Mouse (Mus musculus): Measurements from ENCODE around the gene Enpp3. TPM values are rescaled to one million over a fixed set of nuclear protein-coding genes. Genes with fewer than 3 reads are reported as not detected.
A peak's percentile ranks its signal among the peaks of the same experiment; 100 is the strongest.

Enpp3 gene
- polyA plus RNA-seq, 1 experiment from 2014 or later: 3.0 TPM

DNA sequence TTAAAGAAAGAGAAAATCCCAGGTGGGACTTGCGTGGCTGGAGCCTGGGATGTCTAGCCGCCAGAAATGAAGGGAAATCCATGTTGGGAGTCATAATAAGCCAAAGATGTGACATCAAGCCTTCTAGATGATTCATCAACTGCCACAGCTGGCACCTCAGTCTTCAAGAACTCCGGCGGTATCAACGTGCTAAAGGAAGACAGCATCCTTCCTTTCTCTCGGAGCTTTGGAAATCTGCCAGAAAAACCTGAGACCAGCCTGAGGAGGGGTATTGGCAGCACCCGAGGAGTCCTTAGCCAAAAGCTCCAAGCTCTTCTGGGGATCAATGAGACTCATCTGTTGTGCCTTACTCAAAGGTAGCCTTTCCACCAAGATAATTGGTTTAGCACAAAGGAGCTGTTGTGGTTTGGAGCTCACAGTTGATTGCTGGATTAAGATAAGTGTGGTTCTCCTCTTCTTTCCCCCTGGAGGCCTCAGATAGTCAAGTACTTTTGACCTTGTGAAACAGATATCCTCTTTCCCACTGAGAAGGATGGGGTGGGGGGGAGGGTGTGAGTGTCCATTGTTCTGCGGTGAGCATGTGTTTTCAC is 84.2 kb downstream of the Enpp3 start:
- H3K27me3 ChIP-seq (replicated peaks; ENCODE audit: control insufficient read depth, insufficient read depth, low read length): no peaks in the 10 kb centered on the region
- H3K36me3 ChIP-seq (ENCODE audit: control insufficient read depth, insufficient read depth, low read length): no peaks in the 10 kb centered on the region
- H3K4me3 ChIP-seq (ENCODE audit: low read length): no peak overlapping the region
- ATAC-seq: no peak
- no peak overlapping the region for H3K9ac ChIP-seq (ENCODE audit: low read depth, low read length)
- H3K4me2 ChIP-seq (ENCODE audit: low read length): no peak overlapping the region
- 67% methylated on average over 8 of the region's 8 CpGs for WGBS
- H3K9me3 ChIP-seq (ENCODE audit: control insufficient read depth, low read length): peaks cover 2% of the 10 kb centered on the region; the same call in 1 of the 2 replicates
- no peak overlapping the region for H3K27ac ChIP-seq (ENCODE audit: low read depth, low read length)
- no peaks in the 10 kb centered on the region; the same call in 1 of the 2 replicates for H3K4me1 ChIP-seq (ENCODE audit: control insufficient read depth, insufficient read depth, low read depth, low read length)

DNA sequence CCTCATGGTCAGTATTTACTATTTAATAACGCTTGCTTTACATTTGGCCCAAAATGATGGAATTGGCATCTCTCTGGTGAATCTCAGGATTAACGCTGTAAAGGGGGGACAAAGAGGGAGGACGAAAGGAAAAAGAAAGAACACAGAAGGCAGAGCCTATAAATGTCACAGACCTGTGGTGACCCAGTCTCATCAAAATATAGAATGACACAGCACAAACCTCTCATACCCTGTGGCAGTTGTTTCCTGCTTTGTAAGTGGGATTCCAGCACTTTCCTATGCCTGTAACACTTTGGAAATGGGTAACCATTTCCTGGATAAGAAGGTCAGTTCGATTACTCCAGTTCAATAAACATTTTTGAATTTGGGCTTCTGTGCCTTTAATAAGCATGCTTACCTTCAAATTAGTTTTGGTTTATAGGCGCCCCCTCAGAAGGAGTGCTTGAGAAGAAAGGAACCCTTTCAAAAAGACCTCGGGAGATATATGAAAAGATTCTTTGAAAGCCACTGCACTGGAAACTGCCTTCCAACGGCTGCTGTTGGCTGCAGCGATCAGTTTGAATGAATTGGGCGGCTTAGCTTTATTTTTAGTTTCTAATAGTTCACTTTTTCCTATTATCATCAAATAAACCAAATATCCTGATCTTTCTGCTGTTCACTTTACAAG is 87.6 kb downstream of the Enpp3 start:
- Histone ChIP-seq H3K27me3 (replicated peaks; ENCODE audit: control insufficient read depth, insufficient read depth, low read length) (no peaks in the 10 kb centered on the region), H3K4me3 (ENCODE audit: low read length) (no peak overlapping the region), H3K9me3 (ENCODE audit: control insufficient read depth, low read length) (peaks cover 2% of the 10 kb centered on the region; the same call in 1 of the 2 replicates), H3K27ac (ENCODE audit: low read depth, low read length) (0 out of 2 replicates have a peak overlapping the region, but pooled peaks have one; percentile 23), H3K4me1 (ENCODE audit: control insufficient read depth, insufficient read depth, low read depth, low read length) (no peaks in the 10 kb centered on the region; the same call in 1 of the 2 replicates), H3K4me2 (ENCODE audit: low read length) (peak overlapping the region; percentile 20), H3K9ac (ENCODE audit: low read depth, low read length) (no peak overlapping the region), H3K36me3 (ENCODE audit: control insufficient read depth, insufficient read depth, low read length) (no peaks in the 10 kb centered on the region)
- 38% methylated on average over 9 of the region's 9 CpGs for WGBS
- 0 out of 2 replicates have a peak, but pooled peaks have one; percentile 34 for ATAC-seq

DNA sequence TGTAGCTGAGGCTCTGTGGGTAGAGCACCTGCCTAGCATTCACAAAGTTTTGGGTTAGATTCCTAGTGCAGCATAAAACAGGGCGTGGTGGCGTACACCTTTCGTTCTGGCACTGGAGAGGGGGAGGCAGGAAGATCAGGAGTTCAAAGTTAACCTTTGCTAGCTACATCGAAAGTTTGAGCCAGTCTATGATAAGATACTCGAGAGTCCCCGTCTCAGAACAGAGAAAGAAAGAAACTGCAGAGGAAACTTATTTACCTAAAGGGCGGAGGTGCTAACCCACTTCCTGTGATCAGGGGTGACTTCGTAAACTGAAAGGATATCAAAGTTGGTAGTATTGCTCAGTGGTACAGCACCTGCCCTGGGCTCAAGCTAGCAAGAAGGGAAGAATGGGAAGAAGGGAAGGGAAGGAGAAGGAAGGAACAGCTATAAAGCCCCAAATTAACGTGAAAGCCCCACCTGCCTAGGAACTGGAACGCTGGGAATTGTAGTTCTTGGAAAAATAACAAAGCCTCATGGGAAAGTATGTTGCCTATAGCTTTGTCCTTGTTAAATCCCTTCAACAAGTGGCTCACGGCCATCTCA is 88.3 kb downstream of the Enpp3 start:
- WGBS: 51% methylated on average over 11 of the region's 11 CpGs
- no peak overlapping the region for H3K27ac ChIP-seq (ENCODE audit: low read depth, low read length)
- H3K4me2 ChIP-seq (ENCODE audit: low read length): peak overlapping the region; percentile 20
- peaks cover 2% of the 10 kb centered on the region; the same call in 1 of the 2 replicates for H3K9me3 ChIP-seq (ENCODE audit: control insufficient read depth, low read length)
- ATAC-seq: 0 out of 2 replicates have a peak, but pooled peaks have one; percentile 45
- H3K4me3 ChIP-seq (ENCODE audit: low read length): peak overlapping the region; percentile 11
- H3K9ac ChIP-seq (ENCODE audit: low read depth, low read length): no peak overlapping the region
- no peaks in the 10 kb centered on the region for H3K36me3 ChIP-seq (ENCODE audit: control insufficient read depth, insufficient read depth, low read length)
- H3K27me3 ChIP-seq (replicated peaks; ENCODE audit: control insufficient read depth, insufficient read depth, low read length): no peaks in the 10 kb centered on the region
- H3K4me1 ChIP-seq (ENCODE audit: control insufficient read depth, insufficient read depth, low read depth, low read length): no peaks in the 10 kb centered on the region; the same call in 1 of the 2 replicates

DNA sequence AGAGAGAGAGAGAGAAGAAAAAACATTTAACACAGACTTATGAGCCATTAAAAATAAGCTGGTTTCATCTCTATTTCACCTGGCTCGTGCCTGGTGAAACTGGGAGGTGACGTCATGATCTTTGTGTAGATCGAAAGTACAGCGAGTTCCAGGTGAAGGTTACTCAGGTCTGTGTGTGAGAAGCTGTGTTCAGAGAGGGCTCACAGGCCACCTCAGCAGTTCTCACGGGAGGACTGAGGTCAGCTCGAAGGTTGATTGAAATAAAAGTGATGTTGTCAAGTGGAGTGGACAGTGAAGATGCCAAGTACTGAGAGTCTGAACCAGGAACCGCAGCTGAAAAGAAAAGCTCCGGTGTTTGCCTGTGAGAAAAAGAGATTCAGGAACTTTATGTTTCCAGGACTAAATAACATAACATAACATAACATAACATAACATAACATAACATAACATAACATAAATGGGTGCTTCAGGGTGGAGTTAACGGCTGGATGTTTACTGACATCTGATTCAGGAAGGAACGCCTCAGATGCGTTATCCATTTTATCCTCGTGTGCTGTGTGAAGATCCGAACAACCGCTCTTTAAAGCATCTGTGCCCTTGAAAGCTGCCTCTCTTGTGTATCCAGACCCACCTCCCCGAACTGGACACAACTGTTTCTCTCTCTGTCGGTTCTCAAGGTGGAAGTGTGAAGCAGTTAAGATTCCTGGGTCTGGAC is 88.9 kb downstream of the Enpp3 start:
- Histone ChIP-seq H3K4me2 (ENCODE audit: low read length) (peak overlapping the region; percentile 20), H3K4me1 (ENCODE audit: control insufficient read depth, insufficient read depth, low read depth, low read length) (no peaks in the 10 kb centered on the region; the same call in 1 of the 2 replicates), H3K4me3 (ENCODE audit: low read length) (no peak overlapping the region), H3K27me3 (replicated peaks; ENCODE audit: control insufficient read depth, insufficient read depth, low read length) (no peaks in the 10 kb centered on the region), H3K9ac (ENCODE audit: low read depth, low read length) (no peak overlapping the region), H3K36me3 (ENCODE audit: control insufficient read depth, insufficient read depth, low read length) (no peaks in the 10 kb centered on the region), H3K9me3 (ENCODE audit: control insufficient read depth, low read length) (peaks cover 2% of the 10 kb centered on the region; the same call in 1 of the 2 replicates), H3K27ac (ENCODE audit: low read depth, low read length) (no peak overlapping the region)
- no peak for ATAC-seq
- 80% methylated on average over 16 of the region's 16 CpGs for WGBS

DNA sequence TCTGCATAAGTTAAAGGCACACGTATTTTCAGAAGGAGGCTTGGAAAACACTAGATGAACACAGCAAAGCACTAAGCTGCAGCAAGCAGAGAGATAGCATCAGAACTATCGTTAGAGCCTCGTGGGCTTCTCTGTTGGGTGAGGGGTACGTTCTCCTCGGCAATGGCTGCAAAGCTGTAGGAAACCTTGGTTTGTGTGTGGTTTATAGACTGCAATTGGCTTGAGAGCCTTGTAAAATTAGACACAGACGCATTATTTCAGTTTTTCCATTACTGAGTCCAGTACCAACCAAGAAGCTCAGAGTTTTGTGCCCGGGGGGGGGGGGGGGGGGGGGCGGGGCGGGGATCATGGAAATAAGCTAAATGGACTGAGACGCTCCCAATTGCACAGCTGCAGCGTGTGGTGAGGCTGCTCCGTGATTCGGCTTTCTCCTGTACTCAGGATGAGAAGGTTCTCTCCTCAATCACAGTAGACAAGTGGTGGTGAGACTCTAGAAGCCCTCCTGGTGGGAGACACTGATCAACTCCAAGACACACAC is 99.6 kb downstream of the Enpp3 start:
- no peak overlapping the region for H3K4me2 ChIP-seq (ENCODE audit: low read length)
- no peak for ATAC-seq
- WGBS: 86% methylated on average over 13 of the region's 13 CpGs

DNA sequence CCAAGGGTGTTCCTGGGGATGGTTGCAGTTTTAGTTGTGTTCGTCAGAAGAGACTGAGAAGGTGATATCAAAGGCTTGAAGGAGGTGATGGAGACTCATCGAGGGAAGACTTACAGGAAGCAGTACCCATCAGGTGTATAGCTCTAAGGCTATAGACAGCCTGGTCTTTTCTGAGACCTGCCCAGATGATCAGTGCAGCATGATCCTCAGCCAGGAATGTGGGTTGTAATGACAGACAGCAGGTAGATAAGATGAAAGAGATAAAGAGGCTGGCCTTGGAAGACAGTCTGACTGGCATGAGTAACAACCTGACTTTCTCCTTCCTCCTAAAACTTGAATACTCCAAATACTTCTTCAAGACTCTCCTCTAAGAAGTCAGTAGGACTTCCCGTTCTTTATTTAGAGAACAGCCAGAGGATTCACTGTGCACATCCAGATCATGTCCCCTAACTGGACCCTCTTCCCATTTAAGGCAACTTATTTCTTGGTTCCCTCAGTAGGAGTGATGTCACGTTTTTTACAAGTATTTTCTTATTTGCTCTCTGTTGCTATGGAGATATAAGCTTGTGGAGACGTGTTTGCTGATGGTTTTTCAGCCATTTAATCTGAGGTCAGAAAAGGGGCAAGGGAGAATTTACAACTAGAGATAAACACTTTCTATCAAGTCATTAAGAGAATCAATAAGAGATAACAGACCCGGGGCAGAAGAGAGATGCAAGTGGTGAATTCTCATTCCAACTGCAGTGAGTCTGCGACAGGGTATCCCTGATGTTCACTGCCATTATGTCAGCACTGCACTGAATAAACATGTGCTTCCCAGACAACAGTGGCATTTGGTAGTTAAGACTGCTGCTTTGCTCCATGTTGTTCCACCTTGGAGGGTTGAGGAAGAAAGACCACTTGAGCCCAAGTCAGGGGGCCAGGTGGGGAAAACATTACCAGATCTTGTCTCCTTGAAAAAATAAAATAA is 101.1 kb downstream of the Enpp3 start:
- H3K27me3 ChIP-seq (replicated peaks; ENCODE audit: control insufficient read depth, insufficient read depth, low read length): no peaks in the 10 kb centered on the region
- no peak overlapping the region for H3K4me2 ChIP-seq (ENCODE audit: low read length)
- 73% methylated on average over 7 of the region's 7 CpGs for WGBS
- H3K9ac ChIP-seq (ENCODE audit: low read depth, low read length): no peak overlapping the region
- H3K27ac ChIP-seq (ENCODE audit: low read depth, low read length): no peak overlapping the region
- H3K9me3 ChIP-seq (ENCODE audit: control insufficient read depth, low read length): no peaks in the 10 kb centered on the region
- 0 out of 2 replicates have a peak, but pooled peaks have one; percentile 30 for ATAC-seq
- no peaks in the 10 kb centered on the region for H3K4me1 ChIP-seq (ENCODE audit: control insufficient read depth, insufficient read depth, low read depth, low read length)
- no peaks in the 10 kb centered on the region for H3K36me3 ChIP-seq (ENCODE audit: control insufficient read depth, insufficient read depth, low read length)
- H3K4me3 ChIP-seq (ENCODE audit: low read length): no peak overlapping the region

More for the DNA sequence above, 99.6 kb downstream of the Enpp3 start:
- Histone ChIP-seq H3K9ac (ENCODE audit: low read depth, low read length) (no peak overlapping the region), H3K36me3 (ENCODE audit: control insufficient read depth, insufficient read depth, low read length) (no peaks in the 10 kb centered on the region), H3K4me1 (ENCODE audit: control insufficient read depth, insufficient read depth, low read depth, low read length) (no peaks in the 10 kb centered on the region), H3K4me3 (ENCODE audit: low read length) (no peak overlapping the region), H3K9me3 (ENCODE audit: control insufficient read depth, low read length) (no peaks in the 10 kb centered on the region), H3K27ac (ENCODE audit: low read depth, low read length) (no peak overlapping the region), H3K27me3 (replicated peaks; ENCODE audit: control insufficient read depth, insufficient read depth, low read length) (no peaks in the 10 kb centered on the region)

DNA sequence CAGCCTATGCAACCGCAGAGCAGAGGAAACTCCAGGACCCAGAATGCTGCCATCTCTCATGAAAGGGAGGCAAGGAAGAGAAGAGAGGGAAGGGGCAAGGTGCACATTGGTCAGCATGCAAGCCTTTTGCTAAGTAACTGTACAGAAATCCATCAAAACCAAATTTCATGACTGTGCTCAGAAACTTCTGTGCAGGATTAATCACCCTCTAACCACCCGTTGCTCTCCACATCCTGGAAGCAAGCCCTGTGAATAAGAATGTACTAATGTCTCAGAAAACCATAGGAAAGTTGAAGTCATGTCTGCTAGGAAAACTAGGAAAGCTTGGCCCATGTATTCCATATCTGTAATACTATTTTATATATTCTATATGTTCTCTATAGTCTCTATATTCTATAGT is 103.5 kb downstream of the Enpp3 start:
- 70% methylated on average over 2 of the region's 2 CpGs for WGBS
- Histone ChIP-seq H3K4me1 (ENCODE audit: control insufficient read depth, insufficient read depth, low read depth, low read length) (no peaks in the 10 kb centered on the region), H3K4me2 (ENCODE audit: low read length) (no peak overlapping the region), H3K27me3 (replicated peaks; ENCODE audit: control insufficient read depth, insufficient read depth, low read length) (no peaks in the 10 kb centered on the region), H3K27ac (ENCODE audit: low read depth, low read length) (no peak overlapping the region), H3K9me3 (ENCODE audit: control insufficient read depth, low read length) (no peaks in the 10 kb centered on the region), H3K9ac (ENCODE audit: low read depth, low read length) (no peak overlapping the region), H3K36me3 (ENCODE audit: control insufficient read depth, insufficient read depth, low read length) (no peaks in the 10 kb centered on the region), H3K4me3 (ENCODE audit: low read length) (no peak overlapping the region)
- ATAC-seq: no peak

DNA sequence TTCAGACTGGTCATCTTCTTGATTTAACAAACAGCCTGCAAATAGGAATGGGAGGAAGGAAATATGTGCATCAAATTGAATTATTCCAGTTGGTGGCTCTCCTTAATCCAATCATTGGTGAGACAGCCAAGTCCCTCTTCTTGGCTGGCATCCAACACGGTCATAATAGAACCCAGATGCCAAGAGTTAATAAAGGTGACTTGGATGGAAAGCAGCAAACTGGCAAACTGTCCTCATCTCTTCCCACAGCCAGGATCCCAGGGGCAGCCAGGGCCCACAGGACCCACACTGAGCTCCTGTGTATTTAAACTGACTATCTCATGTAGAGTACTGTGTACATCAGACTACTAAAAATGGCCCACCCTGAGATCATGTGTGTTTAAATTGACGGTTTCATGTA is 104.2 kb downstream of the Enpp3 start:
- Histone ChIP-seq H3K4me3 (ENCODE audit: low read length) (no peak overlapping the region), H3K27me3 (replicated peaks; ENCODE audit: control insufficient read depth, insufficient read depth, low read length) (no peaks in the 10 kb centered on the region), H3K27ac (ENCODE audit: low read depth, low read length) (no peak overlapping the region), H3K4me2 (ENCODE audit: low read length) (no peak overlapping the region), H3K36me3 (ENCODE audit: control insufficient read depth, insufficient read depth, low read length) (no peaks in the 10 kb centered on the region), H3K9ac (ENCODE audit: low read depth, low read length) (no peak overlapping the region), H3K9me3 (ENCODE audit: control insufficient read depth, low read length) (no peaks in the 10 kb centered on the region), H3K4me1 (ENCODE audit: control insufficient read depth, insufficient read depth, low read depth, low read length) (no peaks in the 10 kb centered on the region)
- 75% methylated on average over 2 of the region's 2 CpGs for WGBS
- ATAC-seq: peak; percentile 76; the same call in 1 of the 2 replicates
